Mouse (Mus musculus) neural tube, embryonic 15.5 days (tissue): ENCODE data around the gene 6030408B16Rik. TPM values are rescaled to one million over a fixed set of nuclear protein-coding genes. Genes with fewer than 3 reads are reported as not detected.
"Not testable (repeated sequence)": the region's sequence is repeated elsewhere in the genome, so short reads cannot be mapped to it uniquely, and the experiment has no call there.

Source experiments
- ATAC-seq: fragments of 200-750 bp; cut with Nextera tagmentation; 2 replicates; pipeline ENCODE4 v1.8.0; 2017; ENCODE audit warnings: mild to moderate bottlenecking, moderate TSS enrichment, moderate library complexity; ENCODE audit not compliant: low FRiP score
- H3K27ac ChIP-seq: fragments of 300-500 bp; sonication (generic); replicated peaks from 2 replicates; pipeline ENCODE4 v1.5.1; 2015; ENCODE audit warnings: mild to moderate bottlenecking, inconsistent platforms
- H3K27me3 ChIP-seq: fragments of 300-500 bp; sonication (generic); replicated peaks from 2 replicates; pipeline ENCODE4 v1.6.1; 2015; ENCODE audit warnings: inconsistent platforms
- H3K36me3 ChIP-seq: fragments of 300-500 bp; sonication (generic); 2 replicates; pipeline ENCODE4 v1.6.1; 2015; ENCODE audit warnings: inconsistent platforms
- H3K4me1 ChIP-seq: fragments of 300-500 bp; sonication (generic); 2 replicates; pipeline ENCODE4 v1.6.1; 2015; ENCODE audit warnings: inconsistent platforms
- H3K4me2 ChIP-seq: fragments of 300-500 bp; sonication (generic); 2 replicates; pipeline ENCODE4 v1.6.1; 2015; ENCODE audit warnings: inconsistent platforms, mild to moderate bottlenecking, moderate library complexity
- H3K4me3 ChIP-seq: fragments of 300-500 bp; sonication (generic); replicated peaks from 2 replicates; pipeline ENCODE4 v1.5.1; 2015; ENCODE audit warnings: mild to moderate bottlenecking, inconsistent platforms
- H3K9ac ChIP-seq: fragments of 300-500 bp; sonication (generic); replicated peaks from 2 replicates; pipeline ENCODE4 v1.6.1; 2015; ENCODE audit warnings: mild to moderate bottlenecking, inconsistent platforms
- H3K9me3 ChIP-seq: fragments of 300-500 bp; sonication (generic); replicated peaks from 2 replicates; pipeline ENCODE4 v1.6.1; 2016; ENCODE audit warnings: inconsistent platforms
- WGBS: fragments of 180-500 bp; shearing (Covaris S2); methylation state at CpG from one replicate; pipeline ENCODE4 v1.1.7; 2015; ENCODE audit warnings: mixed read lengths; 5-methylcytosine and 5-hydroxymethylcytosine counted together
- polyA plus RNA-seq: library from polyadenylated mRNA; unstranded; fragments of >200 nt; fragmentation: Nextera tagmentation; extraction: Ambion mirVana; gene quantifications from 2 replicates; pipeline ENCODE4 v1.2.1, GENCODE M21; 2015

Gene 6030408B16Rik
- polyA plus RNA-seq, 1 experiment from 2014 or later = 0.44 TPM

- Histone ChIP-seq H3K36me3 (no peaks in the 10 kb centered on the region), H3K27me3 (no peaks in the 10 kb centered on the region), H3K4me2 (no peak overlapping the region), H3K4me3 (no peak overlapping the region), H3K9me3 (no peaks in the 10 kb centered on the region), H3K27ac (no peak overlapping the region), H3K9ac (no peak overlapping the region), H3K4me1 (peaks cover 10% of the 10 kb centered on the region)
- 75% methylated on average over 18 of the region's 18 CpGs for WGBS
- ATAC-seq = no peak
These were observed 24.2 kb downstream of the 6030408B16Rik start for GRCm38 (mm10) chr15:101316913-101317813.

- WGBS = 82% methylated on average over 2 of the region's 2 CpGs
- H3K36me3 ChIP-seq = no peaks in the 10 kb centered on the region
- no peak overlapping the region for H3K9ac ChIP-seq
- no peak overlapping the region for H3K4me2 ChIP-seq
- no peak for ATAC-seq
- no peak overlapping the region for H3K4me3 ChIP-seq
- peaks cover 10% of the 10 kb centered on the region for H3K4me1 ChIP-seq
- H3K27ac ChIP-seq = no peak overlapping the region
- no peaks in the 10 kb centered on the region for H3K9me3 ChIP-seq
- no peaks in the 10 kb centered on the region for H3K27me3 ChIP-seq
These were observed 24.9 kb downstream of the 6030408B16Rik start for GRCm38 (mm10) chr15:101317814-101318500.

GRCm38 (mm10) chr15:101318889-101319765 is 26.1 kb downstream of the 6030408B16Rik start:
- H3K9ac ChIP-seq = no peak overlapping the region
- WGBS = 67% methylated on average over 14 of the region's 14 CpGs
- no peak overlapping the region for H3K4me2 ChIP-seq
- H3K27me3 ChIP-seq = no peaks in the 10 kb centered on the region
- H3K36me3 ChIP-seq = no peaks in the 10 kb centered on the region
- H3K9me3 ChIP-seq = no peaks in the 10 kb centered on the region
- no peak overlapping the region for H3K4me3 ChIP-seq
- no peak overlapping the region for H3K27ac ChIP-seq
- H3K4me1 ChIP-seq = peaks cover 10% of the 10 kb centered on the region
- ATAC-seq = no peak

- no peaks in the 10 kb centered on the region for H3K36me3 ChIP-seq
- H3K9me3 ChIP-seq = no peaks in the 10 kb centered on the region
- no peaks in the 10 kb centered on the region for H3K27me3 ChIP-seq
- H3K4me1 ChIP-seq = peaks cover 10% of the 10 kb centered on the region
- no peak overlapping the region for H3K9ac ChIP-seq
- no peak overlapping the region for H3K27ac ChIP-seq
- H3K4me3 ChIP-seq = no peak overlapping the region
- ATAC-seq = no peak
- 88% methylated on average over 6 of the region's 6 CpGs for WGBS
- H3K4me2 ChIP-seq = no peak overlapping the region
These were observed 27.1 kb downstream of the 6030408B16Rik start for GRCm38 (mm10) chr15:101320010-101320617.

- Histone ChIP-seq H3K9me3 (no peaks in the 10 kb centered on the region), H3K4me2 (no peak overlapping the region), H3K4me3 (no peak overlapping the region), H3K4me1 (peaks cover 8% of the 10 kb centered on the region), H3K27ac (no peak overlapping the region), H3K9ac (no peak overlapping the region), H3K27me3 (no peaks in the 10 kb centered on the region), H3K36me3 (no peaks in the 10 kb centered on the region)
- WGBS = 60% methylated on average over 6 of the region's 6 CpGs
- ATAC-seq = no peak
These were observed 27.6 kb downstream of the 6030408B16Rik start for GRCm38 (mm10) chr15:101320618-101321041.

- no peak for ATAC-seq
- Histone ChIP-seq H3K27ac (no peak overlapping the region), H3K4me3 (no peak overlapping the region), H3K4me1 (peaks cover 3% of the 10 kb centered on the region; the same call in 1 of the 2 replicates), H3K27me3 (no peaks in the 10 kb centered on the region), H3K9ac (no peak overlapping the region), H3K4me2 (no peak overlapping the region), H3K36me3 (no peaks in the 10 kb centered on the region), H3K9me3 (no peaks in the 10 kb centered on the region)
- 65% methylated on average over 5 of the region's 5 CpGs for WGBS
These were observed 28.1 kb downstream of the 6030408B16Rik start for GRCm38 (mm10) chr15:101321126-101321525.

GRCm38 (mm10) chr15:101322106-101322505 is 29.1 kb downstream of the 6030408B16Rik start:
- ATAC-seq = no peak
- no peaks in the 10 kb centered on the region for H3K36me3 ChIP-seq
- H3K4me1 ChIP-seq = no peaks in the 10 kb centered on the region
- H3K9ac ChIP-seq = no peak overlapping the region
- H3K4me3 ChIP-seq = no peak overlapping the region
- no peaks in the 10 kb centered on the region for H3K9me3 ChIP-seq
- no peak overlapping the region for H3K4me2 ChIP-seq
- 84% methylated on average over 5 of the region's 5 CpGs for WGBS
- H3K27ac ChIP-seq = no peak overlapping the region
- H3K27me3 ChIP-seq = no peaks in the 10 kb centered on the region

GRCm38 (mm10) chr15:101322640-101323039 is 29.6 kb downstream of the 6030408B16Rik start:
- ATAC-seq = no peak
- 92% methylated on average over 7 of the region's 7 CpGs for WGBS

GRCm38 (mm10) chr15:101323511-101323910 is 30.5 kb downstream of the 6030408B16Rik start:
- Histone ChIP-seq H3K4me2 (no peak overlapping the region), H3K9ac (no peak overlapping the region), H3K9me3 (no peaks in the 10 kb centered on the region), H3K4me3 (no peak overlapping the region), H3K27ac (no peak overlapping the region), H3K36me3 (no peaks in the 10 kb centered on the region), H3K27me3 (no peaks in the 10 kb centered on the region), H3K4me1 (no peaks in the 10 kb centered on the region)
- 93% methylated on average over 5 of the region's 5 CpGs for WGBS
- ATAC-seq = no peak

More at GRCm38 (mm10) chr15:101322640-101323039, 29.6 kb downstream of the 6030408B16Rik start:
- no peaks in the 10 kb centered on the region for H3K27me3 ChIP-seq
- H3K4me3 ChIP-seq = no peak overlapping the region
- no peak overlapping the region for H3K4me2 ChIP-seq
- no peaks in the 10 kb centered on the region for H3K9me3 ChIP-seq
- no peak overlapping the region for H3K9ac ChIP-seq
- H3K4me1 ChIP-seq = no peaks in the 10 kb centered on the region
- no peak overlapping the region for H3K27ac ChIP-seq
- no peaks in the 10 kb centered on the region for H3K36me3 ChIP-seq

- not testable (repeated sequence) for H3K27me3 ChIP-seq
These were observed 31.4 kb downstream of the 6030408B16Rik start for GRCm38 (mm10) chr15:101324409-101324808.

GRCm38 (mm10) chr15:101325991-101326534 is 33.1 kb downstream of the 6030408B16Rik start:
- WGBS = 38% methylated on average over 10 of the region's 10 CpGs

More at GRCm38 (mm10) chr15:101324409-101324808, 31.4 kb downstream of the 6030408B16Rik start:
- not testable (repeated sequence) for H3K4me3 ChIP-seq, H3K4me1 ChIP-seq, H3K9ac ChIP-seq, H3K27ac ChIP-seq, ATAC-seq, H3K9me3 ChIP-seq, H3K36me3 ChIP-seq, H3K4me2 ChIP-seq

More at GRCm38 (mm10) chr15:101325991-101326534, 33.1 kb downstream of the 6030408B16Rik start:
- ATAC-seq = no peak
- Histone ChIP-seq H3K4me2 (no peak overlapping the region), H3K36me3 (no peaks in the 10 kb centered on the region), H3K9me3 (no peaks in the 10 kb centered on the region), H3K27me3 (no peaks in the 10 kb centered on the region), H3K4me1 (no peaks in the 10 kb centered on the region), H3K9ac (no peak overlapping the region), H3K27ac (no peak overlapping the region), H3K4me3 (no peak overlapping the region)
